Mouse (Mus musculus): ENCODE results near the gene Aff2. TPM values are rescaled to one million over a fixed set of nuclear protein-coding genes. Genes with fewer than 3 reads are reported as not detected.

Aff2 gene
- polyA plus RNA-seq, 1 experiment from 2014 or later: 6.8 TPM

GRCm38 (mm10) chrX:69811798-69812197 lies 451.7 kb downstream of the Aff2 start:
- H3K27ac ChIP-seq: no peak overlapping the region
- H3K9me3 ChIP-seq: no peaks in the 10 kb centered on the region
- no peak for DNase-seq (ENCODE audit: low spot score)

GRCm38 (mm10) chrX:69815054-69815453 lies 455.0 kb downstream of the Aff2 start:
- Histone ChIP-seq H3K27ac (no peak overlapping the region), H3K27me3 (ENCODE audit: insufficient read depth, poor library complexity, severe bottlenecking) (no peaks in the 10 kb centered on the region), H3K36me3 (no peaks in the 10 kb centered on the region), H3K4me1 (replicated peaks) (no peaks in the 10 kb centered on the region), H3K4me3 (no peak overlapping the region), H3K9me3 (no peaks in the 10 kb centered on the region)
- 84% methylated on average over 2 of the region's 2 CpGs for WGBS
- DNase-seq (ENCODE audit: low spot score): no peak

More at GRCm38 (mm10) chrX:69811798-69812197, 451.7 kb downstream of the Aff2 start:
- Histone ChIP-seq H3K36me3 (no peaks in the 10 kb centered on the region), H3K4me1 (replicated peaks) (no peaks in the 10 kb centered on the region), H3K27me3 (ENCODE audit: insufficient read depth, poor library complexity, severe bottlenecking) (no peaks in the 10 kb centered on the region), H3K4me3 (no peak overlapping the region)
- 89% methylated on average over 4 of the region's 4 CpGs for WGBS

GRCm38 (mm10) chrX:69817679-69818078 lies 457.6 kb downstream of the Aff2 start:
- DNase-seq (ENCODE audit: low spot score): no peak
- no peak overlapping the region for H3K27ac ChIP-seq
- no peaks in the 10 kb centered on the region for H3K27me3 ChIP-seq (ENCODE audit: insufficient read depth, poor library complexity, severe bottlenecking)
- no peaks in the 10 kb centered on the region for H3K36me3 ChIP-seq
- no peaks in the 10 kb centered on the region for H3K4me1 ChIP-seq (replicated peaks)
- no peaks in the 10 kb centered on the region for H3K9me3 ChIP-seq
- H3K4me3 ChIP-seq: no peak overlapping the region
- WGBS: 92% methylated on average over 3 of the region's 3 CpGs

GRCm38 (mm10) chrX:69818188-69818587 lies 458.1 kb downstream of the Aff2 start:
- H3K27me3 ChIP-seq (ENCODE audit: insufficient read depth, poor library complexity, severe bottlenecking): no peaks in the 10 kb centered on the region
- no peaks in the 10 kb centered on the region for H3K4me1 ChIP-seq (replicated peaks)
- no peak overlapping the region for H3K4me3 ChIP-seq
- H3K9me3 ChIP-seq: no peaks in the 10 kb centered on the region
- no peak for DNase-seq (ENCODE audit: low spot score)
- H3K36me3 ChIP-seq: no peaks in the 10 kb centered on the region
- WGBS: 76% methylated on average over 5 of the region's 5 CpGs
- no peak overlapping the region for H3K27ac ChIP-seq

- 90% methylated on average over 5 of the region's 5 CpGs for WGBS
- Histone ChIP-seq H3K9me3 (no peaks in the 10 kb centered on the region), H3K4me1 (replicated peaks) (no peaks in the 10 kb centered on the region), H3K27me3 (ENCODE audit: insufficient read depth, poor library complexity, severe bottlenecking) (no peaks in the 10 kb centered on the region), H3K4me3 (no peak overlapping the region), H3K36me3 (no peaks in the 10 kb centered on the region), H3K27ac (no peak overlapping the region)
- DNase-seq (ENCODE audit: low spot score): no peak
Observed at GRCm38 (mm10) chrX:69867601-69868000, 507.5 kb downstream of the Aff2 start.

GRCm38 (mm10) chrX:69891713-69892112 lies 531.6 kb downstream of the Aff2 start:
- Histone ChIP-seq H3K27ac (no peak overlapping the region), H3K9me3 (no peaks in the 10 kb centered on the region), H3K4me1 (replicated peaks) (no peaks in the 10 kb centered on the region), H3K36me3 (no peaks in the 10 kb centered on the region), H3K4me3 (no peak overlapping the region), H3K27me3 (ENCODE audit: insufficient read depth, poor library complexity, severe bottlenecking) (no peaks in the 10 kb centered on the region)
- no peak for DNase-seq (ENCODE audit: low spot score)
- WGBS: 69% methylated on average over 3 of the region's 3 CpGs
